Mouse (Mus musculus) C3H10T1/2 (cell line): ENCODE data around the gene Rhbdl1. TPM values are rescaled to one million over a fixed set of nuclear protein-coding genes. Genes with fewer than 3 reads are reported as not detected.

Experiments used
- polyA plus RNA-seq, 2 experiments: library from polyadenylated mRNA; unstranded; fragments of >200 nt; fragmentation: generic; extraction: Trizol; gene quantifications; one replicate each; pipeline ENCODE4 v1.2.1; 2012; ENCODE audit warnings: missing spikeins in 2 of 2

Gene Rhbdl1
- polyA plus RNA-seq = 1 to 10 TPM in 1 of 2 experiments, under 1 TPM in 1; 0.07 to 1.4 TPM

DNA sequence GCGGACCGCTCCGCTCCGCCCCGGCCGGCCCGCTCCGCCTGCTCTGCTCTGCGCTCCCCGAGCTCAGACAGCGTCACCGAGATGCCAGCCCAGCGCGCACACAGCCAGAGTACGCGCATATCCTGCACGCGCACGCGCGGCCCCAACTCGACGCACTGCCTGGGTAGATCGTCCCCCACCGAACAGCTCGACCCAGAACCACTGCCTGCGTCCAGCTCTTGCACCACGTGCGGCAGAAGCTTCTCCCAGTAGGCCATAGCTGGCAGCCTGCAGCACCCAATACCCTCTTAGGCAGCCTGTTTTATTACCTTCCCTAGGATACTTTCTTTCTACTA lies at the start of gene Rhbdl1:
Gene Rhbdl1 (minus strand): TSS at position 220 of the 335 bp plus-strand sequence.

DNA sequence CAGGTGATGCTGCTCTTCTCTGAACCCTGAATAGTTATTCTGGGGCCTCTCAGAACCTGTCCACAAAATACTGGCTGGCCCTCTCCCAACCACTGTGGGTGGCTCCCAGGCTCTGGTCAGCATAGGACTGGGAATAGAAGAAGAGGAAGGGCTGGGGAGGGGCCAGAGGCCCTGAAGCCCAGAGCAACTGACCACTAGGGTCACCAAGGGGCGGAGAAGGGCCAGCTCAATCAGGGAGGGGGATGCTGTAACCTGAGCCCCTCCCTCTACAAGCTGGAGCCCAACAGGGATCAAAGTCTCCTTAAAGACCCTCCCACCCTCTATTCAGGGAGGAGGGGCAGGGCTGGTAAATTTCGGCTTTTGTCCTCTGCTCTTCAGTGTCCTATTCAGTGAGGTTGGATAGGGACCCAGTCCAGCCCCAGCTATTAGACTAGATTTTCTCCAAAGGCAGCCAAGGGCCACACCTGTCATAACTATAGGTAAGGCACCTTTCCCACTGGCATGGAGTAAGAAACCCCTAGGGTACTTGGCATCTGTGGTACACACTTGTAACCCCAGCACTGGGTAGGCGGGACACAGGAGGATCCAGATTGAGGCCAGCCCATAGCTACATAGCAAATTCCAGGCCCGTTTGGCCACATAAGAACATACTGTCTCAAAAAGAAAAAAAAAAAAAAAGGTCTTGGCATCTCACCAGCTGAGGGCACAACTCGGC lies 43.3 kb upstream of the Rhbdl1 start, which contains the start of gene Wfikkn1:
Gene Wfikkn1 (minus strand): TSS at position 663 of the 715 bp plus-strand sequence.

DNA sequence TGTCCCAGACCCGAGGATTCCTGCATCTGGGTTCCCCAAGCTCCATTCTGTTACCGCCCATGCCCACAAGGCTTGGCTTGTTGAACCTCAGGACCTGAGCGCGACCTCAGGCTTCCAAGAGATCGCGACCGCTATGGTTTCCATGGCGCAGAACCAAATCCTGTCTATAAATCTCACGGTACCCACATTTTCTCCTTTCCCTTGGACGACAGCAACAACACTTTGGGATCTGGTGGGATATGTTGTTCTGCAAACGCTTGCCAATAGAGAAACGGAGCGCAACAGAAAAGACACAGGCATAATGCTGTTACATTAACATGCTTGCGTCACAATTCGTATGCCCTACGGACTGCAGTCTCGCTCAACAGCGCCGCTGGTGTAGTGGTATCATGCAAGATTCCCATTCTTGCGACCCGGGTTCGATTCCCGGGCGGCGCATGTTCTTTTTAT lies 37.7 kb upstream of the Rhbdl1 start, which contains the start of gene Mettl26:
Gene Mettl26 (plus strand): TSS at position 354 of the 450 bp plus-strand sequence.

GRCm38 (mm10) chr17:25868601-25869191 lies 31.6 kb upstream of the Rhbdl1 start, which contains the start of gene Mcrip2:
TSS of gene Mcrip2 (minus strand) at chr17:25868764.

GRCm38 (mm10) chr17:25860832-25861703 lies 24.0 kb upstream of the Rhbdl1 start, which contains the start of gene Wdr90:
TSS of gene Wdr90 (minus strand) at chr17:25861501.

DNA sequence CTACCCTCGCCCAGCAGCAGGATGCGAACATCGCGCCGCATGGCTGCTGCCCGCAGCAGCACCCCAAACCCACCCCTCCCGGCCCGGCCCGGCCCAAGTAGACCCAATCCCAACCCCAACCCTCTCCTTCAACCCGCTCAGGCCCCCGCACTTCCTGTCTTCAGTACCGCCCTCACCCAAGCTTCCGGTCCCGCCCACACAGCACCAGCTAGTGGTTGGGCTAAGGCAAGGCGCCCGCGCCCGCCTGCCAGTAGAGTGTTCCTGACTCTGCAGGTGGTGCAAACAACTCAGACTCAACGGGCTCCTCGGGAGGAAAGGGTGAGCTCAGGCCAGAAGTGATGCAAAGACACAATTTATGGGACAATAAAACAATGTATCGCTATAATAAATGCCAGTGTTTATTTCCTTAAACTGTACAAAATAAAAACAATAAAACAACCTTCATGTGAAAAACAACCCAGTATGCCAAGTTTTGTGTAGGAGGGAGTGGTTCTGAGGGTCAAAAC lies 7.4 kb upstream of the Rhbdl1 start, which contains the start of gene Rhot2:
Gene Rhot2 (minus strand): TSS at position 456 of the 506 bp plus-strand sequence.

GRCm38 (mm10) chr17:25841117-25841880 lies 4.2 kb upstream of the Rhbdl1 start, which contains the start of gene Gm20683:
TSS of gene Gm20683 (minus strand) at chr17:25841763.

DNA sequence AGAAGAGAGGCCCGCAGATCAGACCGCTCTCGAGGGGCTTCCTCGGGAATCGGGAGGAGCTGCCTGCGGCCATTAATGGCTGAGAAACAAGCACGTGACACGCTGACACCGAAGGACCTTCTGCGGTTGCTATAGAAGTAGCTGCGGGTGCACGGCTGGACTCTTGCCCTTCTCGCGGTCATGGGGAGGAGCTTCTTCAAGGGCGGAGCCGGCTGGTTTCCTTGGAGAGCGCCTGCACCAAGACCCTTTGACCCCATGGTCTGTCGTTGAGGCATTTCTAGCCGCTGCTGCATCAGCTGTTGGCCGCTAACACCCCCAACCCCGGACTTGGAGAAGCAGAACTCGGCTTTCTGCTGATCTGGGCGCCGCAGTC lies 3.8 kb downstream of the Rhbdl1 start, which contains the start of gene Stub1:
Gene Stub1 (minus strand): TSS at position 114 of the 373 bp plus-strand sequence.

GRCm38 (mm10) chr17:25828712-25829557 lies 8.2 kb downstream of the Rhbdl1 start, which contains the start of gene Jmjd8:
TSS of gene Jmjd8 (plus strand) at chr17:25828867.

DNA sequence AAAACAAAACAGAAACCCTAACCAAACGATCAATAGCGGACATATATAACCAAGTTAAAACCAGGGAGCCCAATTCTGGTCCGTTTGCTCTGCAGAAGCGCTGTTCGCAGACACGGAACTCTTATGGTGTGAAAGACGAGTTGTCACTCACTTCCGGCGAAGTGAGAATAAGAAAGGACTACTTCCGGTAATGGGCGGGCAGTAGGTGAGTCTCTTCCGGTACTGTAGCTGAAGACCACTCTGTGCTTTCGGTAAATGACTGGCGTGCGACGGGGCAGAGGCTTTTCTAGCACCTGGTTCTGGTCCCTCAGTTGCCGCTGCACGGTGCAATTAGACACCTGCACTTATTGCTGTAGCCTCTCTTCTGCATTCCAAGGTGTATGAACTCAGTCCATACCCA lies 13.6 kb downstream of the Rhbdl1 start, which contains the start of gene Wdr24:
Gene Wdr24 (plus strand): TSS at position 176 of the 400 bp plus-strand sequence.

GRCm38 (mm10) chr17:25808789-25809605 lies 28.1 kb downstream of the Rhbdl1 start, which contains the start of gene Fbxl16:
TSS of gene Fbxl16 (plus strand) at chr17:25809085.

DNA sequence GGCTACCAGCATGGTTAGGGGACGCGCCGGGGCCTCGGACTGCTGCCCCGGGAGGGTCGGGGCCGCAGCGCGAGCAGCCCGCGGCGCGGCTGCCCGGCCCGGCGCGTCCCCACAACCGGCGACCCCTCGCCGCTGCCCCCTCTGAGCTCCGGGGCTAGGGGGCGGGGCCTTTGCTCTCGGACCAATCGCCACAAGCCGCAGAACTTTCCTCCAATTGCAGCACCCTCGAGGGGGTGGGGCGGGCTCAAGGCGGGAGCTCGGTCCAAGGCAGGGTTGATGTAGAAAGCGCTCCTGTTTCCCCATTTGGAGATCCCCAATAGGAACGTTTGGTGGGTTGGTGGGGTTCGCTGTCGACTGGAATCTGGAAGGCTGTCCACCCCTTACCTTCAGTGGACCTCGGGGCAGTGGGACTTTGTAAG lies 40.1 kb downstream of the Rhbdl1 start, which contains the start of gene Metrn:
Gene Metrn (minus strand): TSS at position 186 of the 419 bp plus-strand sequence.

DNA sequence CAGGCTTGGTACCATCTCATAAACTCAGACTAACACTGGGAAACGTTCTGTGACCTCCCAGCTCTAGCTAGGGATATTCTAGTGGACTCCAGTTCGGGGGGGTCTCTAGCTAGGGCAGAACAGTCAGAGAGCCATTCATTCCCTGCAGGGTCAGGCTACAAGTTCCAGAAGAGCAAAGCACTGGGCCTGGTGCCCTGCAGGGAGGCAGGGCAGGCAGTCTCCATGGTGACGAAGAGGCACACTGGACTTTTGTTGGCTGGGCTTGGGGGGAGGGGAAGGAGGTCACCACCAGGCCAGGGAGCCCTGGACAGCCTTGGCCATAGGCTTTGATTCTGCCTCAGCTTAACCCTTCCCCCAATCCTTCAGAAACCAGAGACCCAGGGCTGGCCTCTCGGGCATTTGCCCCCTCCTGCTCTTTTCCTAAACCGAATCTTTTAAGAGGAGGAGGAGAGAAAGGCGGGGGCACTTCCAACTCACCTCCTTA lies 41.4 kb downstream of the Rhbdl1 start, which contains the start of gene AC134908.4:
Gene AC134908.4 (minus strand): TSS at position 51 of the 484 bp plus-strand sequence.

DNA sequence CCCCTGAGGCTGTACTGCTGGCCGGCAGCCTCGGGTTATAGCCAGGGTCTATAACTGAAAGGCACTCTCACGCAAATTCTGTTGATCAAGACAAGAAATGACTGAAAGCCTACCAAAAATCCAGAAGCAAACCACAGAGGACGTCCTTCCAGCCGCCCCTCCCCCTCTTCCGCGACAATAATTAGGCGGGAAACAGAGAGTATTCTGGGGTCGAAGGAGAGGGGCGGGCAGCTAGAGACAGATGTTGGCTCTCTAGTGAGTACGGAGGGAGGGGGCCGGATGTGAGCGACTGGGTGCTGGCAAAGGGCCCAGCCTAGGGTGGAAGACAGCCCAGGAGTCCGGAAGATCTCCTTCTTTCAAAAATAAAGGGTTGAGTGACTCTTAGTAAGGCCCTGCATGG lies 44.5 kb downstream of the Rhbdl1 start, which contains the start of gene Fam173a:
Gene Fam173a (minus strand): TSS at position 287 of the 400 bp plus-strand sequence.

DNA sequence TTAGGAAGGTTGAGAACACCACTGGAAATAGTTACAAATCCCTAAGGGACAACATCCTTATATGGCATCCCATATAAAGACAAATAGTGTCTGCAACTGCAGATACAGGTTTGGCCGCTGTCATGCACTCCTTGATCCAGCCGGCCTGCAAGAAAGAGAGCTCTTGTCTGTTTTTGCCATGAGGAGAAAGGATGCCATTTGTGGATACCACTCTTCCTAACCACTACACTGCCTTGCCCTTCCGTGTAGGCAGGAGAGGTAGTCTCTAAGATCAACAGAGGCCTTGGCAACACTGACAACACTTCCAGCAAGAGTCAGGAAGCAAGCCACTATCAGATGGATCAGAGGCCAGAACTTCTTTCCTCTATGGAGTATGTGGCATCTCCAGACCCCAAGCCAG lies 50.8 kb downstream of the Rhbdl1 start, which contains the start of gene Ccdc78:
Gene Ccdc78 (plus strand): TSS at position 301 of the 400 bp plus-strand sequence.

GRCm38 (mm10) chr17:25785281-25785745 lies 51.8 kb downstream of the Rhbdl1 start, which contains the start of gene Haghl:
TSS of gene Haghl (minus strand) at chr17:25785673.

